Mouse (Mus musculus) brain, embryonic 14.5 days (tissue): Measurements from ENCODE around the gene Ano6.

ENCODE experiments used
- CTCF ChIP-seq: fragments of 200-500 bp; IDR thresholded peaks from 2 replicates; pipeline ENCODE4 v1.5.1; 2012; ENCODE audit warnings: inconsistent platforms, mild to moderate bottlenecking, moderate library complexity, borderline replicate concordance; ENCODE audit not compliant: insufficient read depth, insufficient read length; ENCODE audit errors: extremely low read depth
- POLR2A ChIP-seq: fragments of 200-500 bp; IDR thresholded peaks from 2 replicates; pipeline ENCODE4 v1.6.1; 2012; ENCODE audit warnings: mild to moderate bottlenecking, inconsistent platforms, borderline replicate concordance; ENCODE audit not compliant: poor library complexity, insufficient read depth, insufficient read length, severe bottlenecking; ENCODE audit errors: extremely low read depth

- TF ChIP-seq CTCF (peak; percentile 71), POLR2A (no peak)
Observed at GRCm38 (mm10) chr15:95787578-95787977, 3.1 kb upstream of the Ano6 start.
